Mouse (Mus musculus) heart, postnatal 0 days (tissue): ENCODE data around the gene Cnot6. TPM values are rescaled to one million over a fixed set of nuclear protein-coding genes. Genes with fewer than 3 reads are reported as not detected.
A peak's percentile ranks its signal among the peaks of the same experiment; 100 is the strongest.

Experiments
- ATAC-seq: fragments of 200-750 bp; cut with Nextera tagmentation; 2 replicates; pipeline ENCODE4 v1.8.0; 2017; ENCODE audit warnings: low read depth, moderate number of reproducible peaks, moderate library complexity; ENCODE audit not compliant: insufficient read depth
- DNase-seq: peaks from one replicate; pipeline ENCODE4 v3.0.0-alpha.2; 2016; ENCODE audit warnings: low spot score
- H3K27ac ChIP-seq: fragments of 300-500 bp; sonication (generic); 2 replicates; pipeline ENCODE4 v1.5.1; 2014; ENCODE audit warnings: low read depth, mild to moderate bottlenecking
- H3K27me3 ChIP-seq: fragments of 300-500 bp; sonication (generic); 2 replicates; pipeline ENCODE4 v1.6.1; 2014; ENCODE audit warnings: low read length, mixed read lengths; ENCODE audit not compliant: control insufficient read depth, insufficient read depth
- H3K36me3 ChIP-seq: fragments of 300-500 bp; sonication (generic); replicated peaks from 2 replicates; pipeline ENCODE4 v1.6.1; 2014; ENCODE audit warnings: low read length, mixed read lengths; ENCODE audit not compliant: control insufficient read depth, insufficient read depth
- H3K4me1 ChIP-seq: fragments of 300-500 bp; sonication (generic); 2 replicates; pipeline ENCODE4 v1.6.1; 2014; ENCODE audit warnings: antibody characterized with exemption; ENCODE audit not compliant: control insufficient read depth, insufficient read depth
- H3K4me2 ChIP-seq: fragments of 300-500 bp; sonication (generic); 2 replicates; pipeline ENCODE4 v1.6.1; 2014; ENCODE audit warnings: low read depth, mild to moderate bottlenecking, low read length, moderate library complexity
- H3K4me3 ChIP-seq: fragments of 300-500 bp; sonication (generic); 2 replicates; pipeline ENCODE4 v1.5.1; 2014; ENCODE audit warnings: low read depth, low read length
- H3K9ac ChIP-seq: fragments of 300-500 bp; sonication (generic); replicated peaks from 2 replicates; pipeline ENCODE4 v1.6.1; 2014; ENCODE audit warnings: low read depth, low read length, mixed read lengths
- H3K9me3 ChIP-seq: fragments of 300-500 bp; sonication (generic); replicated peaks from 2 replicates; pipeline ENCODE4 v1.6.1; 2016; ENCODE audit warnings: low read length; ENCODE audit not compliant: control insufficient read depth
- CTCF ChIP-seq: IDR thresholded peaks from 2 replicates; pipeline ENCODE4 v1.5.1; 2016; ENCODE audit warnings: antibody characterized with exemption, control low read depth, low read depth
- EP300 ChIP-seq: IDR thresholded peaks from 2 replicates; pipeline ENCODE4 v1.6.1; 2016; ENCODE audit warnings: antibody characterized with exemption, low read depth
- WGBS: fragments of 180-500 bp; shearing (Covaris S2); extraction: QIAGEN DNeasy Blood & Tissue Kit; methylation state at CpG from one replicate; pipeline ENCODE4 v1.1.7; 2014; 5-methylcytosine and 5-hydroxymethylcytosine counted together
- polyA plus RNA-seq: library from polyadenylated mRNA; unstranded; fragments of >200 nt; fragmentation: Nextera tagmentation; extraction: Ambion mirVana; gene quantifications from 2 replicates; pipeline ENCODE4 v1.2.1, GENCODE M21; 2015
- total RNA-seq: library from RNA; depleted of rRNA; stranded (reverse); fragments of >200 nt; gene quantifications from 2 replicates; pipeline ENCODE4 v1.2.3, GENCODE M21; 2014; ENCODE audit warnings: low replicate concordance

Gene Cnot6
- total and polyA plus RNA-seq, 2 experiments from 2014 or later, result 19.6 to 21.4 TPM

- Histone ChIP-seq H3K4me1 (peaks cover 4% of the 10 kb centered on the region; the same call in 1 of the 2 replicates), H3K9me3 (no peaks in the 10 kb centered on the region), H3K36me3 (peaks cover 32% of the 10 kb centered on the region), H3K4me3 (no peak overlapping the region), H3K27ac (no peak overlapping the region), H3K4me2 (no peak overlapping the region), H3K27me3 (no peaks in the 10 kb centered on the region), H3K9ac (no peak overlapping the region)
- 87% methylated on average over 5 of the region's 5 CpGs for WGBS
- TF ChIP-seq EP300 (no peak), CTCF (no peak)
- no peak for ATAC-seq
- DNase-seq, result no peak
These were observed 14.7 kb downstream of the Cnot6 start for GRCm38 (mm10) chr11:49697779-49698178.

- no peaks in the 10 kb centered on the region for H3K27me3 ChIP-seq
- H3K36me3 ChIP-seq, result peaks cover 27% of the 10 kb centered on the region
- H3K9me3 ChIP-seq, result no peaks in the 10 kb centered on the region
- DNase-seq (no peak), ATAC-seq (no peak)
- peaks cover 4% of the 10 kb centered on the region; the same call in 1 of the 2 replicates for H3K4me1 ChIP-seq
- no peak overlapping the region for H3K9ac ChIP-seq
- TF ChIP-seq CTCF, result no peak
- no peak for TF ChIP-seq EP300
- no peak overlapping the region for H3K4me3 ChIP-seq
- H3K4me2 ChIP-seq, result no peak overlapping the region
- H3K27ac ChIP-seq, result peak overlapping the region; percentile 7; the same call in 1 of the 2 replicates
- WGBS, result 77% methylated on average over 2 of the region's 2 CpGs
These were observed 16.1 kb downstream of the Cnot6 start for GRCm38 (mm10) chr11:49696472-49696871.

DNA sequence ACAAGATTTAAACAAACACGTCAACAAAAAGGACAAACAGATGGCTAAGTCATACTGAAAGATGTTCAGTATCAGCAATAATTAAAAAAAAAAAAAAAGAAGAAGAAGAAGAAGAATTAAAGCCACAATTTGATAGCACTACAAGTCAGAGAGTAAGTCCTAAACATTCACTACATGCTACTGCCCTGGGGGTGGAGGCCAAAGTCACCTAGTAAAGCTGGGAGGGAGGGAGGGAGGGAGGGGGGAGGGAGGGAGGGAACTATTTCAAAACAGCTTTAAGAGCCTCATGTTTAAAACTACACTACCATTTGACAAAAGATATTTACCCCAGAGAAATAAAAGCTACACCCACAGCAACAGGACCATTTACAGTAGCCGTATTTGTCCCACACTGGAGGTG, 16.8 kb downstream of the Cnot6 start:
- no peak for DNase-seq
- Histone ChIP-seq H3K4me3 (no peak overlapping the region), H3K27me3 (no peaks in the 10 kb centered on the region), H3K4me1 (peaks cover 4% of the 10 kb centered on the region; the same call in 1 of the 2 replicates), H3K9me3 (no peaks in the 10 kb centered on the region), H3K27ac (peak overlapping the region; percentile 7; the same call in 1 of the 2 replicates), H3K36me3 (peaks cover 21% of the 10 kb centered on the region), H3K9ac (no peak overlapping the region), H3K4me2 (no peak overlapping the region)
- 88% methylated on average over 2 of the region's 2 CpGs for WGBS
- ATAC-seq, result no peak
- TF ChIP-seq EP300, result no peak
- no peak for TF ChIP-seq CTCF

DNA sequence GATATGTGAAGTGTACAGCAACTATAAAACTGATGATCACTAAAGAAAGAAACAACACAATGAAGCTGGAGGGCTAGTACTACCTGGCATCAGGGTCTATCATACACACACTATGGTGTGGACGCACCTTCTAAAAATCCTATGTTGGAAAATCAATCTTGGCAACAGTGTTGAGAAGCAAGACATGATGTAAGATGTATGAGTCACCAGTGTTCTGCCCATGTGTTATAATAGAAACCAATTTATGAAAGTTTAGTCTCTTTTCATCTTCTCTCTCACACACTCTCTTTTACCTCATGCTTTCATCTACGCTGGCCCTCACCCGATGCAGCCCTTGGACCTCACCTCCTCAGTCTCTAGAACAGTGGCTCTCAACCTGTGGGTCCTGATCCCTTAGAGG, 17.5 kb downstream of the Cnot6 start:
- Histone ChIP-seq H3K9me3 (no peaks in the 10 kb centered on the region), H3K4me2 (no peak overlapping the region), H3K27ac (no peak overlapping the region), H3K4me1 (peaks cover 4% of the 10 kb centered on the region; the same call in 1 of the 2 replicates), H3K27me3 (no peaks in the 10 kb centered on the region), H3K9ac (no peak overlapping the region), H3K4me3 (no peak overlapping the region), H3K36me3 (peaks cover 21% of the 10 kb centered on the region)
- no peak for ATAC-seq
- DNase-seq, result no peak
- TF ChIP-seq CTCF (no peak), EP300 (no peak)
- 83% methylated on average over 3 of the region's 3 CpGs for WGBS

- no peak overlapping the region for H3K9ac ChIP-seq
- H3K4me2 ChIP-seq, result no peak overlapping the region
- no peak overlapping the region for H3K4me3 ChIP-seq
- H3K27me3 ChIP-seq, result no peaks in the 10 kb centered on the region
- WGBS, result 62% methylated on average over 12 of the region's 12 CpGs
- DNase-seq, result peak; percentile 62
- no peaks in the 10 kb centered on the region for H3K9me3 ChIP-seq
- peak; percentile 89 for ATAC-seq
- peaks cover 6% of the 10 kb centered on the region for H3K4me1 ChIP-seq
- H3K27ac ChIP-seq, result peak overlapping the region; percentile 93
- TF ChIP-seq EP300 (0 out of 2 replicates have a peak, but pooled peaks have one; percentile 55), CTCF (no peak)
- H3K36me3 ChIP-seq, result peaks cover 73% of the 10 kb centered on the region
These were observed 28.1 kb downstream of the Cnot6 start for GRCm38 (mm10) chr11:49684237-49684973.
